Mouse (Mus musculus): ENCODE measurements around the gene Srsf12. TPM values are rescaled to one million over a fixed set of nuclear protein-coding genes. Genes with fewer than 3 reads are reported as not detected.

Gene Srsf12
- 3.3 TPM in 2 replicates for polyA plus RNA-seq (2015; fragmentation: Nextera tagmentation; extraction: Ambion mirVana)

GRCm38 (mm10) chr4:33208881-33209841 is at the start of gene Srsf12:
Gene Srsf12 (plus strand): TSS chr4:33208991.
- H3K9ac ChIP-seq, result peak within 1 kb of the TSS; percentile 70
- H3K36me3 ChIP-seq, result no peaks in the 10 kb centered on the region
- peak within 1 kb of the TSS; percentile 100 for H3K4me2 ChIP-seq
- 2% methylated on average over 65 of the region's 65 CpGs for WGBS
- no peak within 1 kb of the TSS for H3K27ac ChIP-seq
- peak; percentile 83 for ATAC-seq (ENCODE audit: borderline replicate concordance, extremely low read depth, low FRiP score, low TSS enrichment)
- peak within 1 kb of the TSS; percentile 59 for H3K4me3 ChIP-seq
- H3K4me1 ChIP-seq, result peaks cover 8% of the 10 kb centered on the region; the same call in 1 of the 2 replicates
- no peaks in the 10 kb centered on the region for H3K9me3 ChIP-seq
- no peaks in the 10 kb centered on the region; the same call in 1 of the 2 replicates for H3K27me3 ChIP-seq

- no peak overlapping the region for H3K9ac ChIP-seq
- no peaks in the 10 kb centered on the region for H3K9me3 ChIP-seq
- no peaks in the 10 kb centered on the region for H3K36me3 ChIP-seq
- 78% methylated on average over 5 of the region's 5 CpGs for WGBS
- H3K4me2 ChIP-seq, result no peak overlapping the region
- no peak overlapping the region for H3K4me3 ChIP-seq
- peaks cover 6% of the 10 kb centered on the region; the same call in 1 of the 2 replicates for H3K4me1 ChIP-seq
- no peak overlapping the region for H3K27ac ChIP-seq
- no peak for ATAC-seq (ENCODE audit: borderline replicate concordance, extremely low read depth, low FRiP score, low TSS enrichment)
- 0 out of 2 replicates have a peak, but pooled peaks cover 7% of the 10 kb centered on the region for H3K27me3 ChIP-seq
Measured at GRCm38 (mm10) chr4:33183477-33183876, 25.3 kb upstream of the Srsf12 start.

- Histone ChIP-seq H3K9me3 (no peaks in the 10 kb centered on the region), H3K36me3 (no peaks in the 10 kb centered on the region), H3K4me1 (peaks cover 6% of the 10 kb centered on the region; the same call in 1 of the 2 replicates), H3K4me3 (peak overlapping the region; percentile 71; the same call in 1 of the 2 replicates), H3K27ac (no peak overlapping the region), H3K9ac (no peak overlapping the region), H3K4me2 (peak overlapping the region; percentile 98), H3K27me3 (peaks cover 13% of the 10 kb centered on the region; the same call in 1 of the 2 replicates)
- no peak for ATAC-seq (ENCODE audit: borderline replicate concordance, extremely low read depth, low FRiP score, low TSS enrichment)
- WGBS, result 9% methylated on average over 9 of the region's 9 CpGs
Measured at GRCm38 (mm10) chr4:33188164-33188563, 20.6 kb upstream of the Srsf12 start.

GRCm38 (mm10) chr4:33188781-33189734 is 19.7 kb upstream of the Srsf12 start:
- under 1% methylated on average over 121 of the region's 123 CpGs for WGBS
- peak overlapping the region; percentile 59 for H3K9ac ChIP-seq

GRCm38 (mm10) chr4:33189735-33190036 is 19.1 kb upstream of the Srsf12 start, which contains the start of gene Pm20d2:
Gene Pm20d2 (minus strand): TSS chr4:33189737.
- WGBS, result 13% methylated on average over 6 of the region's 6 CpGs
- peaks cover 6% of the 10 kb centered on the region; the same call in 1 of the 2 replicates for H3K4me1 ChIP-seq

More at GRCm38 (mm10) chr4:33188781-33189734, 19.7 kb upstream of the Srsf12 start:
- Histone ChIP-seq H3K9me3 (no peaks in the 10 kb centered on the region), H3K4me3 (peak overlapping the region; percentile 71), H3K36me3 (no peaks in the 10 kb centered on the region), H3K27ac (peak overlapping the region; percentile 87), H3K4me1 (peaks cover 6% of the 10 kb centered on the region; the same call in 1 of the 2 replicates), H3K4me2 (peak overlapping the region; percentile 98), H3K27me3 (peaks cover 13% of the 10 kb centered on the region; the same call in 1 of the 2 replicates)
- peak; percentile 94 for ATAC-seq (ENCODE audit: borderline replicate concordance, extremely low read depth, low FRiP score, low TSS enrichment)

GRCm38 (mm10) chr4:33198117-33198516 is 10.7 kb upstream of the Srsf12 start:
- no peaks in the 10 kb centered on the region for H3K27me3 ChIP-seq
- no peak overlapping the region for H3K4me2 ChIP-seq
- H3K4me3 ChIP-seq, result no peak overlapping the region
- ATAC-seq (ENCODE audit: borderline replicate concordance, extremely low read depth, low FRiP score, low TSS enrichment), result no peak
- no peaks in the 10 kb centered on the region for H3K4me1 ChIP-seq
- H3K9me3 ChIP-seq, result no peaks in the 10 kb centered on the region
- WGBS, result 17% methylated on average over 2 of the region's 2 CpGs
- H3K36me3 ChIP-seq, result no peaks in the 10 kb centered on the region
- H3K9ac ChIP-seq, result no peak overlapping the region
- H3K27ac ChIP-seq, result no peak overlapping the region

More at GRCm38 (mm10) chr4:33189735-33190036, 19.1 kb upstream of the Srsf12 start, which contains the start of gene Pm20d2:
- peak within 1 kb of the TSS; percentile 87 for H3K27ac ChIP-seq
- peak within 1 kb of the TSS; percentile 98 for H3K4me2 ChIP-seq
- no peaks in the 10 kb centered on the region for H3K36me3 ChIP-seq
- H3K4me3 ChIP-seq, result peak within 1 kb of the TSS; percentile 71
- H3K9me3 ChIP-seq, result no peaks in the 10 kb centered on the region
- ATAC-seq (ENCODE audit: borderline replicate concordance, extremely low read depth, low FRiP score, low TSS enrichment), result no peak
- H3K9ac ChIP-seq, result peak within 1 kb of the TSS; percentile 59
- H3K27me3 ChIP-seq, result peaks cover 13% of the 10 kb centered on the region; the same call in 1 of the 2 replicates

- Histone ChIP-seq H3K9ac (no peak overlapping the region), H3K4me1 (peaks cover 5% of the 10 kb centered on the region; the same call in 1 of the 2 replicates), H3K36me3 (no peaks in the 10 kb centered on the region), H3K4me2 (no peak overlapping the region), H3K9me3 (no peaks in the 10 kb centered on the region), H3K4me3 (no peak overlapping the region), H3K27me3 (no peaks in the 10 kb centered on the region; the same call in 1 of the 2 replicates), H3K27ac (no peak overlapping the region)
- ATAC-seq (ENCODE audit: borderline replicate concordance, extremely low read depth, low FRiP score, low TSS enrichment), result no peak
- WGBS, result 9% methylated on average over 4 of the region's 4 CpGs
Measured at GRCm38 (mm10) chr4:33204682-33205081, 4.1 kb upstream of the Srsf12 start.

GRCm38 (mm10) chr4:33207551-33207950 is 1.2 kb upstream of the Srsf12 start:
- no peak overlapping the region for H3K9ac ChIP-seq
- ATAC-seq (ENCODE audit: borderline replicate concordance, extremely low read depth, low FRiP score, low TSS enrichment), result no peak
- WGBS, result 63% methylated on average over 2 of the region's 2 CpGs
- no peaks in the 10 kb centered on the region for H3K9me3 ChIP-seq
- no peak overlapping the region for H3K27ac ChIP-seq
- no peak overlapping the region for H3K4me3 ChIP-seq
- no peak overlapping the region for H3K4me2 ChIP-seq
- no peaks in the 10 kb centered on the region for H3K36me3 ChIP-seq
- no peaks in the 10 kb centered on the region; the same call in 1 of the 2 replicates for H3K27me3 ChIP-seq
- H3K4me1 ChIP-seq, result peaks cover 8% of the 10 kb centered on the region; the same call in 1 of the 2 replicates

GRCm38 (mm10) chr4:33221847-33222246 is 13.1 kb downstream of the Srsf12 start:
- no peak overlapping the region for H3K27ac ChIP-seq
- ATAC-seq (ENCODE audit: borderline replicate concordance, extremely low read depth, low FRiP score, low TSS enrichment), result no peak
- H3K9ac ChIP-seq, result no peak overlapping the region
- H3K4me3 ChIP-seq, result no peak overlapping the region
- H3K9me3 ChIP-seq, result no peaks in the 10 kb centered on the region
- no peaks in the 10 kb centered on the region for H3K27me3 ChIP-seq
- no peaks in the 10 kb centered on the region for H3K4me1 ChIP-seq
- WGBS, result 20% methylated on average over 1 of the region's 1 CpGs
- H3K36me3 ChIP-seq, result no peaks in the 10 kb centered on the region
- no peak overlapping the region for H3K4me2 ChIP-seq

GRCm38 (mm10) chr4:33224003-33224675 is 15.3 kb downstream of the Srsf12 start:
- 43% methylated on average over 7 of the region's 7 CpGs for WGBS

GRCm38 (mm10) chr4:33227164-33227563 is 18.4 kb downstream of the Srsf12 start:
- ATAC-seq (ENCODE audit: borderline replicate concordance, extremely low read depth, low FRiP score, low TSS enrichment), result no peak
- Histone ChIP-seq H3K27ac (no peak overlapping the region), H3K36me3 (no peaks in the 10 kb centered on the region), H3K4me2 (no peak overlapping the region), H3K9ac (no peak overlapping the region), H3K9me3 (no peaks in the 10 kb centered on the region), H3K4me1 (no peaks in the 10 kb centered on the region), H3K4me3 (no peak overlapping the region), H3K27me3 (no peaks in the 10 kb centered on the region)
- WGBS, result 80% methylated on average over 7 of the region's 7 CpGs

More at GRCm38 (mm10) chr4:33224003-33224675, 15.3 kb downstream of the Srsf12 start:
- Histone ChIP-seq H3K27ac (no peak overlapping the region), H3K4me3 (no peak overlapping the region), H3K36me3 (no peaks in the 10 kb centered on the region), H3K4me1 (no peaks in the 10 kb centered on the region), H3K27me3 (no peaks in the 10 kb centered on the region), H3K9me3 (no peaks in the 10 kb centered on the region), H3K9ac (no peak overlapping the region), H3K4me2 (no peak overlapping the region)
- ATAC-seq (ENCODE audit: borderline replicate concordance, extremely low read depth, low FRiP score, low TSS enrichment), result no peak
